ENCODE assay signal across 10 mouse cellular contexts in genomic region chr15:91192223-91192598, GRCm38 (mm10). TPM values are rescaled to one million over a fixed set of nuclear protein-coding genes. Genes with fewer than 3 reads are reported as not detected.
A peak's percentile ranks its signal among the peaks of the same experiment; 100 is the strongest.
DNase-seq lines count a peak whose midpoint lies in the region; ATAC-seq and TF ChIP-seq lines count a peak whose summit lies in the region.
"Had no signal": no experiment of that assay in that cellular context is flagged by ENCODE, and none has a peak within 500 bp of the region (broad histone marks: within the 10 kb centered on the region; RNA-seq: fewer than 3 reads in every experiment).

No protein-coding gene starts in this region.

- peak overlapping the region; percentile 51 for H3K9ac ChIP-seq in heart, postnatal 0 days (replicated peaks; ENCODE audit: low read depth, low read length)
- H3K9ac ChIP-seq in embryonic facial prominence, embryonic 11.5 days (replicated peaks; ENCODE audit: low read length): peak overlapping the region; percentile 2; the same call in 1 of the 2 replicates
- peak overlapping the region; percentile 47; the same call in 1 of the 2 replicates for H3K9ac ChIP-seq in intestine, embryonic 14.5 days (ENCODE audit: low read length)
- peak overlapping the region; percentile 58 for H3K9ac ChIP-seq in midbrain, embryonic 14.5 days (replicated peaks; ENCODE audit: low read length)

- peak; percentile 60 for ATAC-seq in heart, postnatal 0 days (ENCODE audit: insufficient read depth, low read depth)
- ATAC-seq in embryonic facial prominence, embryonic 11.5 days (replicated peaks; ENCODE audit: insufficient number of reproducible peaks, low FRiP score, low TSS enrichment, low read depth): no peak
- peak; percentile 47; the same call in 1 of the 2 replicates for ATAC-seq in intestine, embryonic 14.5 days (replicated peaks; ENCODE audit: low FRiP score, low TSS enrichment, low read depth)
- no peak for ATAC-seq in midbrain, embryonic 14.5 days (ENCODE audit: low FRiP score, low TSS enrichment)

- no peaks in the 10 kb centered on the region for H3K36me3 ChIP-seq in heart, postnatal 0 days (replicated peaks; ENCODE audit: control insufficient read depth, insufficient read depth, low read length)
- H3K36me3 ChIP-seq in embryonic facial prominence, embryonic 11.5 days (replicated peaks; ENCODE audit: control insufficient read depth, insufficient read depth, low read depth, low read length): no peaks in the 10 kb centered on the region
- no peaks in the 10 kb centered on the region for H3K36me3 ChIP-seq in intestine, embryonic 14.5 days (ENCODE audit: control insufficient read depth, insufficient read depth, low read length)
- H3K36me3 ChIP-seq in midbrain, embryonic 14.5 days (ENCODE audit: control insufficient read depth, insufficient read depth, low read length): no peaks in the 10 kb centered on the region
- H3K36me3 ChIP-seq: G1E had no signal

- peaks cover 4% of the 10 kb centered on the region; the same call in 1 of the 2 replicates for H3K4me1 ChIP-seq in heart, postnatal 0 days (ENCODE audit: control insufficient read depth, insufficient read depth)
- no peaks in the 10 kb centered on the region for H3K4me1 ChIP-seq in embryonic facial prominence, embryonic 11.5 days (ENCODE audit: control insufficient read depth, insufficient read depth, low read length)
- peaks cover 6% of the 10 kb centered on the region for H3K4me1 ChIP-seq in intestine, embryonic 14.5 days (replicated peaks; ENCODE audit: control insufficient read depth, insufficient read depth, low read length)
- H3K4me1 ChIP-seq in midbrain, embryonic 14.5 days (ENCODE audit: control insufficient read depth, insufficient read depth, low read length): peaks cover 13% of the 10 kb centered on the region; the same call in 1 of the 2 replicates

- no peaks in the 10 kb centered on the region for H3K27me3 ChIP-seq in heart, postnatal 0 days (ENCODE audit: control insufficient read depth, insufficient read depth, low read length)
- H3K27me3 ChIP-seq in embryonic facial prominence, embryonic 11.5 days (ENCODE audit: control insufficient read depth, insufficient read depth, low read length): no peaks in the 10 kb centered on the region
- H3K27me3 ChIP-seq in intestine, embryonic 14.5 days (replicated peaks; ENCODE audit: control insufficient read depth, insufficient read depth, low read length): no peaks in the 10 kb centered on the region
- no peaks in the 10 kb centered on the region for H3K27me3 ChIP-seq in midbrain, embryonic 14.5 days (ENCODE audit: control insufficient read depth, insufficient read depth, low read length)

- TF ChIP-seq CTCF in heart, postnatal 0 days (IDR thresholded peaks at IDR 0.05; ENCODE audit: low read depth): no peak

- peak overlapping the region; percentile 54 for H3K4me3 ChIP-seq in heart, postnatal 0 days (ENCODE audit: low read depth, low read length)
- peak overlapping the region; percentile 36 for H3K4me3 ChIP-seq in embryonic facial prominence, embryonic 11.5 days (ENCODE audit: low read depth, low read length)
- peak overlapping the region; percentile 47 for H3K4me3 ChIP-seq in intestine, embryonic 14.5 days (ENCODE audit: low read depth, low read length)
- H3K4me3 ChIP-seq in midbrain, embryonic 14.5 days (replicated peaks; ENCODE audit: low read depth, low read length): peak overlapping the region; percentile 53

- TF ChIP-seq EP300 in heart, postnatal 0 days (IDR thresholded peaks at IDR 0.05; ENCODE audit: low read depth): no peak

- no peaks in the 10 kb centered on the region for H3K9me3 ChIP-seq in heart, postnatal 0 days (replicated peaks; ENCODE audit: control insufficient read depth, low read length)
- no peaks in the 10 kb centered on the region for H3K9me3 ChIP-seq in embryonic facial prominence, embryonic 11.5 days (replicated peaks; ENCODE audit: control insufficient read depth, low read length)
- H3K9me3 ChIP-seq in intestine, embryonic 14.5 days (ENCODE audit: control insufficient read depth, low read length): no peaks in the 10 kb centered on the region
- H3K9me3 ChIP-seq in midbrain, embryonic 14.5 days (ENCODE audit: control insufficient read depth, low read length): no peaks in the 10 kb centered on the region

- DNase-seq in heart, postnatal 0 days (ENCODE audit: low spot score): peak; percentile 16
- DNase-seq in heart, postnatal 4 days: no peak
- DNase-seq in embryonic facial prominence, embryonic 11.5 days (ENCODE audit: low spot score): no peak
- DNase-seq in intestine, embryonic 14.5 days (ENCODE audit: low spot score): no peak
- no peak for DNase-seq in midbrain, embryonic 14.5 days
- no peak for DNase-seq in frontal cortex, postnatal 10 days (ENCODE audit: low spot score in 2 of 2)
- DNase-seq in embryo, embryonic 10.5 days (ENCODE audit: low spot score): no peak
- no peak for DNase-seq in kidney, adult 11 months

- peak overlapping the region; percentile 65 for H3K27ac ChIP-seq in heart, postnatal 0 days (ENCODE audit: low read depth)
- peak overlapping the region; percentile 57; the same call in 1 of the 2 replicates for H3K27ac ChIP-seq in embryonic facial prominence, embryonic 11.5 days (replicated peaks; ENCODE audit: low read depth, low read length)
- peak overlapping the region; percentile 84 for H3K27ac ChIP-seq in intestine, embryonic 14.5 days (ENCODE audit: low read depth)
- H3K27ac ChIP-seq in midbrain, embryonic 14.5 days (replicated peaks; ENCODE audit: low read depth, low read length): peak overlapping the region; percentile 82

- H3K4me2 ChIP-seq in heart, postnatal 0 days (ENCODE audit: low read depth, low read length): peak overlapping the region; percentile 69
- peak overlapping the region; percentile 54 for H3K4me2 ChIP-seq in embryonic facial prominence, embryonic 11.5 days (ENCODE audit: low read depth, low read length)
- peak overlapping the region; percentile 55 for H3K4me2 ChIP-seq in intestine, embryonic 14.5 days (ENCODE audit: low read length)
- H3K4me2 ChIP-seq in midbrain, embryonic 14.5 days (ENCODE audit: low read length): peak overlapping the region; percentile 87

- whole genome bisulfite sequencing in heart, postnatal 0 days: 8% methylated on average over 7 of the region's 7 CpGs
- 12% methylated on average over 7 of the region's 7 CpGs for WGBS in embryonic facial prominence, embryonic 11.5 days
- WGBS in intestine, embryonic 14.5 days: 12% methylated on average over 7 of the region's 7 CpGs
- WGBS in midbrain, embryonic 14.5 days: 11% methylated on average over 7 of the region's 7 CpGs

RNA-seq across cellular contexts. Expression of gene Abcd2, which starts 0.6 kb away (rescaled TPM):
- total RNA-seq in heart, postnatal 0 days (2014; rRNA removed; ENCODE audit: low replicate concordance): 0.38 and 0.73 TPM in 2 replicates
- polyA plus RNA-seq in heart, postnatal 0 days (2015; fragmentation: Nextera tagmentation; extraction: Ambion mirVana): 0.77 and 1.2 TPM in 2 replicates
- 1 to 10 TPM; 1.2 to 1.4 TPM for total RNA-seq in heart, postnatal 4 days (2021)
- polyA plus RNA-seq in embryonic facial prominence, embryonic 11.5 days (2014; fragmentation: Nextera tagmentation; extraction: Ambion mirVana): 9.2 and 10.1 TPM in 2 replicates
- 2.8 and 3.4 TPM in 2 replicates for polyA plus RNA-seq in intestine, embryonic 14.5 days (2014; fragmentation: Nextera tagmentation; extraction: Ambion mirVana)
- polyA plus RNA-seq in midbrain, embryonic 14.5 days (2014; fragmentation: Nextera tagmentation; extraction: Ambion mirVana): 6.9 and 11.8 TPM in 2 replicates
- total RNA-seq: G1E had no signal
- polyA plus RNA-seq: G1E had no signal

RNA-seq across cellular contexts. Expression of gene CN725425, which starts 7.1 kb away (rescaled TPM):
- total RNA-seq in heart, postnatal 0 days (2014; rRNA removed; ENCODE audit: low replicate concordance): not detected in 2 replicates
- polyA plus RNA-seq in heart, postnatal 0 days (2015; fragmentation: Nextera tagmentation; extraction: Ambion mirVana): not detected in 2 replicates
- not detected for total RNA-seq in heart, postnatal 4 days (2021)
- not detected in 2 replicates for polyA plus RNA-seq in embryonic facial prominence, embryonic 11.5 days (2014; fragmentation: Nextera tagmentation; extraction: Ambion mirVana)
- 0.12 TPM in 1 of 2 replicates, not detected in the other for polyA plus RNA-seq in intestine, embryonic 14.5 days (2014; fragmentation: Nextera tagmentation; extraction: Ambion mirVana)
- polyA plus RNA-seq in midbrain, embryonic 14.5 days (2014; fragmentation: Nextera tagmentation; extraction: Ambion mirVana): 0.11 TPM in 1 of 2 replicates, not detected in the other
- total RNA-seq: G1E; hematopoietic stem cell, adult 5-6 weeks had no signal
- polyA plus RNA-seq: G1E had no signal

Comparison
In these comparisons a context has a peak if more than half of its experiments do, and no peak if none do; other contexts are left out.
1. ATAC-seq: peak in heart, postnatal 0 days (single experiment) and intestine, embryonic 14.5 days (single experiment); none in embryonic facial prominence, embryonic 11.5 days (single experiment) and midbrain, embryonic 14.5 days (single experiment).
2. H3K9ac ChIP-seq: peak in every context shown above with its lines; median percentile 58 in midbrain, embryonic 14.5 days; 51 in heart, postnatal 0 days; 47 in intestine, embryonic 14.5 days; 2 in embryonic facial prominence, embryonic 11.5 days.
3. Peak in every context shown above with its lines, with median percentiles within 50 percentile points of each other: H3K27ac ChIP-seq, H3K4me2 ChIP-seq and H3K4me3 ChIP-seq.